Mouse (Mus musculus) embryo, embryonic 11.5 days (tissue): ENCODE data around the gene Edil3.

ENCODE experiments used
- DNase-seq: peaks from one replicate; pipeline ENCODE4 v3.0.0-alpha.2; 2012; ENCODE audit warnings: low read depth, low spot score

The Edil3 gene

DNA sequence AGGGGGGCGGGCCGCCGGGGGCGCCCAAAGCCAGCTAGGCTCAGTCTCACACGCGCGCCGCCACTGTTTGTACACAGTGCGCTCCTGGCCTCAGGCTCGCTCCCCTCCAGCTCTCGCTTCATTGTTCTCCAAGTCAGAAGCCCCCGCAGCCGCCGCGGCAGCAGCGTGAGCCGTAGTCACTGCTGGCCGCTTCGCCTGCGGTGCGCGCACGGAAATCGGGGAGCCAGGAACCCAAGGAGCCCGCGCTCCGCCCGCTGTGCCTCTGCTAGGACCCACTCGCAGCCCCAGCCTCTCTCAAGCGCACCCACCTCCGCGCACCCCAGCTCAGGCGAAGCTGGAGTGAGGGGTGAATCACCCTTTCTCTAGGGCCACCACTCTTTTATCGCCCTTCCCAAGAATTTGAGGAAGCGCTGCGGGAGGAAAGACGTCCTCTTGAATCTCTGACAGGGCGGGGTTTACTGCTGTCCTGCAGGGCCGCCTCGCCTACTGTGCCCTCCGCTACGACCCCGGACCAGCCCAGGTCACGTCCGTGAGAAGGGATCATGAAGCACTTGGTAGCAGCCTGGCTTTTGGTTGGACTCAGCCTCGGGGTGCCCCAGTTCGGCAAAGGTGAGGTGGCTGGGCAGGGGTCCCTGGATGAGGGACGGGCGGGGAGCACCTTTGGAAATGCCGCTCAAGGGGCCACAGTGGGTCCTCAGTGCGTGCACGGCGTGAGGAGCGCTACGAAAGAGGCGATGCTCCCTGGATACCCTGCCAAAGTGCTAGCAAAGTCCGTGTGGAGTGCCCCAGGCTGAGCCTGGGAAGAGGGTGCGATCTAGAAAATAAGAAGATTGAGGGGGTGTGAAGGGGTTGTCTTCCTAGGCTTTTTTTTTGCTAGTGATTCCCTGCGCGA lies at the start of gene Edil3:
Gene Edil3 (plus strand): TSS at position 33 of the 892 bp plus-strand sequence.
- DNase-seq = no peak

DNA sequence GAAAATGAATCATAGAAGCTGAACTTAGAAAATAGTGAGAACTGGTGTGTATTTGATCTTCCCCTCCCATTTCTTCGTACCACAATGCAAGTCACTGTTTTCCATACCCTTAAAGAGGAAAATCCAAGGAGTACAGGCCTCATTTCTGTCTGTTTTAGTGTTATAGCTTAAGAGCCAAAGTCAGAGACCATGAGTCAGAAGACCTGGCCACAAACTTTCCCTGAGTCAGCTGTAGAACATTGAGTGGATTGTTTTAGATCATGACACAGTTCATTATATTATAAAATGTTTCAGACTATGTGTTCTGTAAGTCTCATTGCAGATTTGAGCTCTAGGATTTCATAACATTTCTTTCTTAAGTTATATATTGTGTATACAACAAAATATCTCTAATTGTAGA lies 22.1 kb upstream of the Edil3 start:
- no peak for DNase-seq

DNA sequence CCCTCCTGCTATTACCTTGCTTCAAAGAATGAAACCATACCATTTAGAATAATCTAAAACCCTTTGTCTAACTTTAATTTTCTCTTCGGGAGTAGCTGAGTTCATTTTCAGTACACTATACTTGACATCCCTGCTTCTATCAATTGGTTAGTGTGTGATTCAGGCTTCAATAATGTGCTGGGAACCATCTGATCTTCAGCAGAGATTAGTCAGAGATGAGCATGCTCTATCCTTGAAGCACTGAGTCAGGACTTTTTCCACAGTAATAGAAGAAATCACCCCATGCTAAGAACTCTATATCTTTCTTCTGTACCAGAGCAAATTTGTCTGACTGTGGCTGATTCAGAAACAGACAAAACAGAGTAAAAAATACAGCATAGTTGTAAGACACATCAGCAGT lies 20.3 kb upstream of the Edil3 start:
- DNase-seq = no peak

DNA sequence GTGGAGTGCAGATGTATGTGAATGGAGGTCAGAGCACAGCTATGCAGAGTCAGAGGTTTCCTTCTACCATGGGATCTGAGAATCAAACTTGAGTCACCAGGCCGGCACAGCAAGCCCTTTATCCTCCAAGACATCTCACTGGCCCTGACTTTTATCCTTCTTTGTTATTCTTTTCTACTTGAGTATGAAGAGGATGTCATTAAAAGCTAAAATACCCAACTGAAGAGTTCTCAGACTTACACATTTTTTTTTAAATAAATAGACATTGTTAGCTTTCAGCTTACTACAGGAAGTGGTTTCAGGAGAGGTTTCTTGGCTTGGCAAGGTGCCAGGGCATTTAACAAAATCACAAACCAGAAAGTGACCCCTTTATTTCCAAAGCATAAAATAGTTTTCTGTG lies 15.4 kb upstream of the Edil3 start:
- DNase-seq = no peak

DNA sequence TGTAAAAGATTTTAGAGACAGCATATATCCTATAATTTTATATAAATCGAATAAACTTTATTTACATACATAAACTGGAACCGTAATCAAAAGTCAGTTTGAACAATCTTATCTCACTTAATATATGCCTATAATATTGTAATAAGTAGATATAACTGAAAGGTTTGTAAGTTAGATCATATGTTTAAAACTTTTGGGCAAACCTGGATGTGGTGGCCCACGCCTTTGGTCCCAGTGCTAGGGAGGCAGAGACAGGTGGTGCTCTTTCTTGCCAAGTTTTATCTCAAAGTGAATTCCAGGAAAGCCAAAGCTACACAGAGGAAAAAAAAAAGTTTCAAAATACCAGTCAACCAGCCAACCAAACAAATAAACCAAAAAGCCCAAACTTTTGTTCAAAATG lies 15.0 kb upstream of the Edil3 start:
- no peak for DNase-seq

DNA sequence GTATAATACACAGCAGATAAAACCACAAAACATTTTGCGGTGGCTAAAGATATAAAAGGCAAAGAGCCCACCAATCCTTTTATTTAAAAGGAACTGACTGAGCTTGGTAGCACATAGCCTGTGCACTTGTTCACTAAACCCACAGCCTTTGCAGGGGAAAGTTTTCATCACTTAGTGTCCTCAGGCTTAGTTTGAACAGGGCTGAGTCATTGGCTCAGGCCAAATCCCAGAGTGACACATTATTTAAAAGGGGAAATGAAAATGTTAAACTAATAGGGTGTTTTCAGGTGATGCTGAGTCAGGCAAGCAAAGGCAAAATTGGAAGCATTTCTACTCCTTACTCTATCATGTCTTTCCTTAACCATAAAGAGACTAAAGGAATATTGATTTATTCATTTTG lies 11.2 kb upstream of the Edil3 start:
- no peak for DNase-seq

DNA sequence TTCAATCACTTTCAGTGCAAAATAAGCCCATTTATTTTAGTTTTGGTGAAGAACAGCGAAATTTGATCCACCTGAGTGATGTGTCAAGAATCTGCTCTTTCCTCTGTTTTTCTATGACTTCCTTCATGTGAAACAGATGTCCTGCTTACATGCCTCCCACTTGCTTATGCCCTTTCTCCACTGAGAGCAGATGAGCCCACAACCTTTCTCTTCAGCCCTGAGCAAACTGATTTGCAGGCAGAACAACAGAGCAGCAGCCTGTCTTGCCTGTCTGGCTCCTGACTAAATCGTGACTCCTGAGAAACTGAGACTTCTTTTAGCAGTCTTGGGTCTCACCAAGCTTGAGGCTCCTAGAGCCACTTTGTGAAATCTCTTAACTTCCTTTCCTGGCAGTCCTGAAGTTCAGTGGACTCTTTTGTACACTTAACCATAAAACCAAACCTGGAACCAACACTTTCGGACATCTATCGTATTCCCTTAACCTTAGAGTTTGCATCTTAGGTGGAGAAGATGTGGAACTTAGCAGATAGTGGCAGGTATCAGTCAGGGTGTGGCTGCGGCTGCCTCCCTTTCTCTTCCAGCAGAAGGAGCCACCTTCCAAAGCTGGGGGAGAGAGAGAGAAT lies 475 bp upstream of the Edil3 start:
- no peak for DNase-seq

DNA sequence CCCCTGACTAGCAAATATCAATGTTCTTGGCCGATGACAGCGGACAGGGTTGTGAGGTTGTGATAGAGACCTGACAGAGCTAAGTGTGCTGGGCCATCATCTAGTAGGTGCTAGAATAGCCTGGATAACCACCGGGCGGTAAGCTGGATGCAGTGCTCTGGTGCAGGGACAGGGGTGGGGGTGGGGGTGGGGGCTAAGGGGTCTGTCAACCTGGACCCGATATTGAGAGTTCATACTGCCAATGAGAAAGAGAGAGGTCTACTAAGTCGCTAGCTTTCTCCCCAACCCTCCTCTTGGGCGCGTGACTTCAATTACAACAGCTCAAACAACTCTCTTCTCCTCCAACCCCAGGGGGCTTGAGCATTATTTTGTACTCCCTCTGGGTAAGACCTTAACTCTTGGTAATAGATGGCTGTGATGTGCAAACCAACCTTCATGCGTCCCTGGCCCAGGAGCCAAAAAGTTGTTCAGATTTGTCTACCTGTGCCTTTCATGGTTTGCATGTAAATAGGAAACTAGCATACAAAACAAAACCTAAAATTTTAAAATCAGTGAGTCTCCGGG lies 1.1 kb downstream of the Edil3 start:
- DNase-seq = no peak

DNA sequence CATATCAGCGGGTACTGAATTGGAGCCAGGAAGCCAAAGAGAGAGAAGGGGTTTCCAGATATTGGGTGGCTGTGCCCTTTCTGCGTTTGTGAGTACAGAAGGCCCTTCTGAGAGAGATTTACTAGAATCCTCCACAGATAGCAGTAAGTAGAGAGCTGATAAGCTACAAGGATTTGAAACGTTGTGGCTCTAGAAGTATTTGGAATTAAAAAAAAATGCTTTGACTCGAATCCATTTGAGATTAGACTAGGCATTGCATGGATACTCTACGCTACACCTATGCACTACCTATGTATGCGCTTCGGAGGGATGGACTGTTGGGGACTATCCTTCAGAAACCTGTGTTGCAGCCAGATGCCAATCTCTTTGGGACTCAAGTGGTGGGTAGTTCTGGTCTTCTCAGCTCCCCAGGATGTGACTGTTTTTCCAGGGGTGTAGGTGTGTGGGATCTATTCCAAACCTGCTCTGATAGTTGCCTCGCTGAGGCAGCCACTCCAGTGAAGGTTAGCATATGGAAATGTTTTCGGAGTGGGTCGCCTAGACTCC lies 1.8 kb downstream of the Edil3 start:
- no peak for DNase-seq

DNA sequence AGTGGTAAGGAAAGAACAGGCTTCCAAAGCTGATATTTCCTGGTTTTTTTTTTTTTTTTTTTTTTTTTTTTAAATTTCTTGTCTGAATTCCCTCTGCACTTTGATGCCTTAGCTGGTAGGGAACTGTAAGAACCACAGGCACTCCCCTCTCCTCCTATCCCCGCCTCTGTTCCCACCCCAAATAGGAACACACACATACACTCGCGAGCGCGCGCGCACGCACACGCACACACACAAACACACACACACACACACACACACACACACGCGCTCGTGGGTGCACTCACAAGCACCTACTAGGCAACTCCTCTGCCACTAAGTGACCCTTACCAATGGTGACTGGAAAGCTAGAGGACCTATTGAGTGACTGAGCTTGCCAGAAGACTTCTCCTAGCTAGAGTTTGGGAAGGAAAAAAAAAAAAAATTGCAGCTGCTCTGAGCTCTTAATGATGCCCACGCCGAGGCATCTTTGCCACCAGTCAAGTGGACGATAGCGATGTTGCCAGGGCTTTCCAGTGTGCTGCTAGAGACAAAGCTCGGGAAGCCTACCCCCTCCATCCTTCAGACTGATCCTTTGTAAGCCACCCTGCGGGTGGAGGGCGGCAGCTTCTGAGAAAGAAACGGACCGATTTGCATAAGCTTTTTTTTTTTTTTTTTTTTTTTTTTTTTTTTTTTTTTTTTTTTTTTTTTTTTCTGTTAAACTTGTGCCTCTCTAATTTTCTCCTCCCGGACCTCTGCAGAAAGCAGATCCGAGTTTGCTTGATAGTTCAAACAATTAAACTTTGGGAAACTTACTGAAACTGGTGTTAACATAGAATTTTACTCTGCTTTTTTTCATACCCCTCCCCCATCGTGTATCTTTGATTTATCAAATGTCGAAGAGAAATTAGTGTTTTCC lies 2.5 kb downstream of the Edil3 start:
- no peak for DNase-seq

DNA sequence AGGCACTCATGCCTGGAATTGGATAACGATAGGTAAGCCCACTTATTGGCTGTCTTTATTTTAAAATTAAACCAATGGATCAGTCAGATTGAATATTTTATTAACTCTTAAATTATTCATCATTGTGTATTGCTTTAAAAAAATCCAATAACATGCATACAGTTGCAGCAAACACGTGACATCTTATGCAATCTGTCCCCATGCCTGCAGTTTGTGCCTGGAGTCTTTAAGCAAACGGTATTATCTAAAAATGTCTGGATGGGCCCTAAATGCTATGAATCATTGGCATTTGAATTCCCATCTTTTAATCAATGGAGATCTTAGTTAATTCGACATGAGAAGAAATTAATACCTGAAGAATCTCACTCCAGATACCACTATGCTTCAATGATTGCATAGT lies 3.2 kb downstream of the Edil3 start:
- DNase-seq = no peak

DNA sequence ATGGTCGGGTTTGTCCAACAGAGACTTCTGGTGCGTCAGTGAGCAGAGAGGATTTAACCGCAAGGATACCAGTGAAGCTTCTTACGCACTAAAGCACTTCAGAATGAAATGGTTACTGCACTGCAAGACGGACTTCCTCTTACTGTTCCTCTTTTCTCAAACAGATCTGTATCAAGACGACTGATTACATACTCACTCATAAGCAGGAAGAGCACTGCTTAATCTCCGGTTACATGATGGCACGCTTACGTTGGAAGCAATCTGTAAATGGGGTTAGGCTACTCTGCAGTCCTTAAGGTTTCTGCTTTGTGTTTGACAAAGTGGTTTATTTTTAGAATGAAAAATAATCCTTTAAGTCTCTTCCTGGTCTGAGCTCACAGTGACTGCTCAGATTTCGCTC lies 7.1 kb downstream of the Edil3 start:
- no peak for DNase-seq

DNA sequence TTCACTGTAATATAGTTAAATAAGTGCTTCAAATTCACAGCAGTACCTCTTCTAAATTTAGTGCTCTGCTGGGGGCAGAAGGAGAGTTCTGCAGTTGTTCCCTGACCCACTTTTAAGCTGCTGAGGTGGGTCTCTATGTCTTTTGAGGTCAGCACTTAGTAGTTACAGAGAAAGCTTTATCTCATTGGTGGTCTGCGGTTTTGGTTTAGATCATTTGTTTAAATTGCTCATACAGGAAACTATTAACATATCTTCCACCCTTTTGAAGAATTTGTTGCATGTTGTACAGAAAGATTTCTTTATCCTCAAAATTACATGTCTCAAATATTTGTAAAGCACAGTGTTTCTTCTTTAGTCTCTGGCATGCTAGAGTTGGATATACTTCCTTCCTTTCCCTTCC lies 12.5 kb downstream of the Edil3 start:
- no peak for DNase-seq

DNA sequence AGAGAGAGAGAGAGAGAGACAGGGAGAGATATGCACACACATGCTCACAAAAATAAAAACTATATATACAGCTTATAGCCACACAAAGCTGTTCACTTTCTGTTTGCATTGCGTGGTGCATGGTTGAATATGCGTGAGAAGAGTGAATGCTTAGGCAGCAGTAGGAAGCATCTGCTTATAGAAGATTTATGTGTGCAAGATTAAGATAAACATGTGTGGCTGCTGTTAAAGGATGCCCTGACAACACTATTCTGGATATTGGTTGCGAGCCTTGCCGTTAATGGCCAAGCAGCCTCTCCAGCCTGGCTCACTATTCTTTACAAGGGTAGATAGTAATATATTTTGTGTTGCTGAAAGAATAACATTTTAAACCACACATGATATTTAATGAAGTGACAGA lies 28.5 kb downstream of the Edil3 start:
- DNase-seq = no peak

DNA sequence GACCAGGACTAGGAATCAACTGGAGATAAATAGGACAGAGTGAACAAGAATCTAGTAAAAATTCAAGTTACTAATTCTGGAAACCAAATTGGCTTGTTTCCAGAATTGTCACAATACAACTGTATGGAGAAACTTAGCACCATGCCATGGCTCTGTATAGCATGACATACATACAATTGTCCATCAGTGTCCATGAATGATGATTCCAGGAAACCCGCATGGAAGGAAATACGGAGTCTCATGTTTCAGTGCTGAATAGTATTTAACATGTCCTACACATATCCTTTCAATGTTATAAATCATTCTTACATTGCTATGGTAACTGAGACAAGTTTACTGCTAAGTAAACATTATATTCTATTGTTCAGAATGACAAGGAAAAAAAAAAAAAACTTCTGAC lies 58.7 kb downstream of the Edil3 start:
- no peak for DNase-seq

DNA sequence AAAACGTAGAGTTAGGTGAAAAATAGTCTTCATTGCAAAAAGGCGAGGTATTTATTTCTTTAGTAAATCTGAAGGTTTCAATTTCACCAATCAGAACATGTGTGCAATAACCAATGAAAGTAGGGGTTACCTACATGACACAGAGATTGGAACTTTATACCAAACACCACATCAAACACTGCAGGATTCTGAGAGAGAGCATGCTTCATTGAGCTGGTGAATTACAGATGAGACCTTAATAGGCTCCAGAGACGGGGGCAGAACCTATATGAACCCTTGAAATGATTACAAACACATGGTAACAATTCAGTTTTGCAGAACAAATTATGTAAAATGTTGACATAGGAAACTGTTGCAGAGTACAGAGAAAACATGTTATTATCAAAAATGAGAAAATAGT lies 69.5 kb downstream of the Edil3 start:
- no peak for DNase-seq

DNA sequence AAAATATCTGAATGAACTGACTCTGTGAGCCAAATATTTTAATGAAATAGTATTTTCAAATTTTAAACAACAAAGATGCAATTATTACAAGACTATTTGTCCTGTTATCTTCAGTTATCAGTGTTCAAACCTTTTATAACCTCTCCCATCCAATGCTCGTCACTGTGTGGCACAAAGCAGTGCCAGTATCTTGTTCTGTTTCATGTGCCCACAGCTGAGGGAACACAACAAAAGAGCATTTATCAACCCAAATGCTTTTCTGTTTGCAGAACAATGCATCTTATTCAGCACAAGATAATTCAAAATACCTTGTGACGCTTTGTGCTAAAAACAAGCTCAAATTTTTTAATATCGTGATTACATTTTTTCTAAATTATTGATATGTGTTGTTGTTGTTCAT lies 78.8 kb downstream of the Edil3 start:
- no peak for DNase-seq

DNA sequence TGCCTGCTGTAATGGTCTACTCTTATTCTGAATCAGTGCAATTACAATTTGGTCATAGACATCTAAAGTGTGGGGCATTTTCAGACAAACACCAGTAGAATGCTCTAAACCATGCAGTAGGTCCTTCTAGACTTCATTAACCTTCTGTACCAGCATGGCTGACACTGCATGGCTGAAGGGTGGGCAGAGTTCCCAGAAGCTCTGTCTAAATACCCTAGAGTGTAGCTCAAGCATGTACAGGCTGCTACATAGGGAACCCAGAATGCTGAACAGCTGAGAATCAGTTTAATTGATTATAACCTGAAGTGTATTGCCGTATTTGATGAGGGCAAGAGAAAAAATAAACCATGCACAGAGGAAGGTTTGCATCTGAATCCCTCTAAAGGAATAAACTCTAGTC lies 86.1 kb downstream of the Edil3 start:
- DNase-seq = no peak

DNA sequence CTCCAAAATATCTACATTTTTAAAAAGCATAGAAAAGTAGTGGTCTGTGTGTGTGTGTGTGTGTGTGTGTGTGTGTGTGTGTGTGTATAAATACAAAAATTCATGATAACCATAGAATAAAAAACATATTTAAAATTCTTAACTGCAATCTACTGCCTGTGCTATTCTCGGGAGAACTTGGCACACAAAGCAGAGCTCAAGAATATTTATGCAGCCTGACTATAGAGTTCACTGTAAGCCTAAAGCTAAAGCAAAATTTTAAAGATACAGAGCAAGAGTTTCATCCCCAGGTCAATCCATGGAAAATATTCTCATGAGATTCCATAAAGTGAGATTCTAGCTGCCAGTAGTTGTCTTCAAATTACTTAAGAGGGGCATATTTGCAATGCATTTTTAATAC lies 86.9 kb downstream of the Edil3 start:
- DNase-seq = no peak

DNA sequence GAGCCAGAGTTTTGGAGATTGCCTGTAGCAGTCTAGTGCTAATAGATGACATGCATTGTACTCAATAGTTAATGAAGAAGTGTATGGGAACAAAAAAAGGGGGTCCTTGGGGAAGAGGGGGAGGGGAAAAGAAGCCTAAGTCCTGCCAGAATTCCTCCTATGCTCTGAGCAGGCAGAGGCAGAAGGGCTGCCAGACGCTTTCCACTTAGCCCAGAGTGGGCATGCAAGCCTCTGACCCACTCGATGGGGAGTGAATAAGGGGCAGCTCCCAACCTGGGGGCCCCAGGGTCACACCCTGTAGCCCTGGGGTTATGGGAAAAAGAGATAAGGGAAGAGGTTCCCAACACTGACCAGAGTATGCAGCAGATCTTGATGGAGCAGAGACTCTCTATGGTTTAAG lies 95.2 kb downstream of the Edil3 start:
- DNase-seq = no peak

DNA sequence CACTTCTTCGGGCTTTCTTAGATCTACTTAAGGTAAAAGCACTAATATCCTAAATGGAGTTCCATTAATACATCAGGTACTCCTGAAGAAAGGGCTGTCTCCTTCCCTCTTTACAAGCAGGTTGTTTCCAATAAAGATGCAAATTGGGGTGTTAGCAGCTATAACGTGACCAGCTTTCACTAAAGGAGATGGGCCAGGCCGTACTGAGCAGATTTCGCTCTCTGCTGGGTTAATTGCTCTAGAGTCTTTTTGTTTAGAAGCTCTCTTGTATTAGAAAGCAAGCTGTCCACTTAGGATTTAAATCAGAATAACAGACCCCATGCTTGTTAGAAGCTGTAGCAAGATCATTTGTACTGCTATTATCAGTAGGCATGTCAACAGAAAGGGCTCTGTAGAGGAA lies 108.4 kb downstream of the Edil3 start:
- DNase-seq = no peak

DNA sequence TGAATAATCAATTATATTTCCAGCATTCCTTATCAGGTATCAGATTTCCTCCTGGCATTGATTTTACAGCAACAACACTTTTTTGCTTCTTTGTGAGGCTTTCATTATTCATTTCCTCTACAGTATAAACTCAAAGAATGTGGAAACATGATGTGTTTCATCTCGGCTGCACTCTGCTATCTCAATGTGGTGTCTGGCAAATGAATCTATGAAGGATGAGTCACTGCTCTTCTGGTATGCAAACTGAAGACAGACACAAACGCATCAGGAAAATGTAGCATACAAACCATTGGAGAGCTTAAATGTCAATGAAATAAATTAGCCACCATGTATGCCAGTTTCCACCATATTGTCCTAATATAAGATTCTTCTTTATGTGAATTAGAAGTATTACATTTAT lies 117.3 kb downstream of the Edil3 start:
- no peak for DNase-seq
